Mouse (Mus musculus): Measurements from ENCODE around the gene Olfr44. TPM values are rescaled to one million over a fixed set of nuclear protein-coding genes. Genes with fewer than 3 reads are reported as not detected.

Gene Olfr44
- polyA plus RNA-seq (2012; rRNA removed), result not detected in 2 replicates

GRCm38 (mm10) chr9:39493895-39494294 lies at the start of gene Olfr44:
Gene Olfr44, minus strand, starts transcription at chr9:39493995.
- no peak for DNase-seq (ENCODE audit: low read depth)
- TF ChIP-seq POLR2A (IDR thresholded peaks at IDR 0.05; ENCODE audit: borderline replicate concordance, extremely low read depth, insufficient read depth, insufficient read length, poor library complexity, severe bottlenecking), result no peak
- no peak for TF ChIP-seq CTCF (IDR thresholded peaks at IDR 0.05; ENCODE audit: borderline replicate concordance, extremely low read depth, insufficient read depth, insufficient read length)

DNA sequence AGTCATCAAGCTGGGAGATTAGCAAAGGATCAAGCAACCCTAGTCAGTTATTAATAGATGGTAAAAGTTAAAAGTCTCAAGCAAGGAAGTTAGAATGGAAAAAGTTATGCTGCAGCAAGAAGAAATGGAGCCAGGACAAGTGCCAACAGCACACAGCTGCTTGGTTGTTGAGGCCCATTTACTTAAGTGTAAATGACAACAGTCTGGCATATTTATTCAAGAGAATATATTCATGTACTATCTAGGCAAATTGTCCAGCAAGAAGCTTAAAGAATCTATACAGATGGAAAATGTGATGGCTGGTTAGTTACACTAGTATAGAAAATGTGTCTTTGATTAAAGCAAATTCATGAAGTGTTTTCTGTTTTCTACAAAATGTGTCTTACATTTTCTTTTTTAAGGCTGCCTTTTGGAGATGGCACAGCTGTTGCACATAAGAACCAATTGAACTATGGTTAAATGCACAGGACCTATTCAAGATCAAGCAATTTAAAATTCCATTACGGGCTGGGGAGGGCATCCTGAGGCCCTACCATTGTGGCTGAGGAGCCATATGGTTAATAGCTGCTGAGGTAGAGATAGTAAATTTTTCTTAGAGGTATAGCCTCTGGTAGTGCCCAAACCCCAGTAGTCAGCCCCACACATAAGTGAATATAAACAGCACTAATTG lies 30.0 kb upstream of the Olfr44 start:
- TF ChIP-seq POLR2A (IDR thresholded peaks at IDR 0.05; ENCODE audit: borderline replicate concordance, extremely low read depth, insufficient read depth, insufficient read length, poor library complexity, severe bottlenecking) (no peak), CTCF (IDR thresholded peaks at IDR 0.05; ENCODE audit: borderline replicate concordance, extremely low read depth, insufficient read depth, insufficient read length) (no peak)
- DNase-seq (ENCODE audit: low read depth), result peak; percentile 11

GRCm38 (mm10) chr9:39518595-39518994 lies 24.8 kb upstream of the Olfr44 start:
- no peak for DNase-seq (ENCODE audit: low read depth)
- TF ChIP-seq CTCF (IDR thresholded peaks at IDR 0.05; ENCODE audit: borderline replicate concordance, extremely low read depth, insufficient read depth, insufficient read length), result no peak
- no peak for TF ChIP-seq POLR2A (IDR thresholded peaks at IDR 0.05; ENCODE audit: borderline replicate concordance, extremely low read depth, insufficient read depth, insufficient read length, poor library complexity, severe bottlenecking)

DNA sequence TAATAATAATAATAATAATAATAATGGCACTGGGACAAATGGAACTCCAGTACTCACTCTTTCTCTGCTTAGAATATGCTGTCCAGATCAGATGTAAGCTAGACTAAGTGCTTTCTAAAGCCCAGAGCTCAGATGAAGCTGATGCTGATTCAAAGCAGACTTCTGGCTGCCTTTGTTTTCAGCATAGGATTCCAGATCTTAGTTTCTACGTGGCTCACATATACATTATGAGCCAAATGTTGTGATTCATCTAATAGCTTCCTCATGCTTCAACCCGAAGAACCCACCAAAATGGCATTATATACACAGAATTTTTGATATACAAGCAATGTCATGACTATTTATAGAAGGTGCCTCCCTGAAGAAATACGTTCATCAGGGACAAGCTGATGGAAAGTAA lies 21.7 kb upstream of the Olfr44 start, which contains the start of gene Olfr957:
Olfr957 (minus strand) TSS at position 279 of the 400 bp plus-strand sequence.
- no peak for DNase-seq (ENCODE audit: low read depth)
- TF ChIP-seq POLR2A (IDR thresholded peaks at IDR 0.05; ENCODE audit: borderline replicate concordance, extremely low read depth, insufficient read depth, insufficient read length, poor library complexity, severe bottlenecking), result no peak
- TF ChIP-seq CTCF (IDR thresholded peaks at IDR 0.05; ENCODE audit: borderline replicate concordance, extremely low read depth, insufficient read depth, insufficient read length), result no peak

GRCm38 (mm10) chr9:39509412-39509811 lies 15.6 kb upstream of the Olfr44 start:
- no peak for DNase-seq (ENCODE audit: low read depth)
- TF ChIP-seq POLR2A (IDR thresholded peaks at IDR 0.05; ENCODE audit: borderline replicate concordance, extremely low read depth, insufficient read depth, insufficient read length, poor library complexity, severe bottlenecking) (no peak), CTCF (IDR thresholded peaks at IDR 0.05; ENCODE audit: borderline replicate concordance, extremely low read depth, insufficient read depth, insufficient read length) (no peak)

GRCm38 (mm10) chr9:39508998-39509397 lies 15.2 kb upstream of the Olfr44 start:
- DNase-seq (ENCODE audit: low read depth), result peak; percentile 89
- TF ChIP-seq POLR2A (IDR thresholded peaks at IDR 0.05; ENCODE audit: borderline replicate concordance, extremely low read depth, insufficient read depth, insufficient read length, poor library complexity, severe bottlenecking) (no peak), CTCF (IDR thresholded peaks at IDR 0.05; ENCODE audit: borderline replicate concordance, extremely low read depth, insufficient read depth, insufficient read length) (peak; percentile 72; the same call in 1 of the 2 replicates)

GRCm38 (mm10) chr9:39471844-39472243 lies 22.0 kb downstream of the Olfr44 start, which contains the start of gene Olfr955:
Gene Olfr955, minus strand, starts transcription at chr9:39471944.
- no peak for DNase-seq (ENCODE audit: low read depth)
- TF ChIP-seq CTCF (IDR thresholded peaks at IDR 0.05; ENCODE audit: borderline replicate concordance, extremely low read depth, insufficient read depth, insufficient read length) (no peak), POLR2A (IDR thresholded peaks at IDR 0.05; ENCODE audit: borderline replicate concordance, extremely low read depth, insufficient read depth, insufficient read length, poor library complexity, severe bottlenecking) (no peak)

GRCm38 (mm10) chr9:39456401-39456800 lies 37.4 kb downstream of the Olfr44 start, which contains the start of gene Olfr954:
Gene Olfr954, plus strand, starts transcription at chr9:39456701.
- TF ChIP-seq POLR2A (IDR thresholded peaks at IDR 0.05; ENCODE audit: borderline replicate concordance, extremely low read depth, insufficient read depth, insufficient read length, poor library complexity, severe bottlenecking), result no peak
- no peak for TF ChIP-seq CTCF (IDR thresholded peaks at IDR 0.05; ENCODE audit: borderline replicate concordance, extremely low read depth, insufficient read depth, insufficient read length)
- no peak for DNase-seq (ENCODE audit: low read depth)

Other genes with a start within 250 kb of the Olfr44 start
- not detected in 2 replicates for gene Olfr1537, start 244.0 kb downstream of the Olfr44 start, polyA plus RNA-seq (2012; rRNA removed)
- not detected in 2 replicates for gene Olfr945, start 217.2 kb downstream of the Olfr44 start, polyA plus RNA-seq (2012; rRNA removed)
- gene Olfr948, start 167.9 kb downstream of the Olfr44 start, polyA plus RNA-seq (2012; rRNA removed), result not detected in 2 replicates
- not detected in 2 replicates for gene Olfr951, start 106.6 kb downstream of the Olfr44 start, polyA plus RNA-seq (2012; rRNA removed)
- not detected in 2 replicates for gene Olfr952, start 66.8 kb downstream of the Olfr44 start, polyA plus RNA-seq (2012; rRNA removed)
- not detected in 2 replicates for gene Olfr954, start 37.3 kb downstream of the Olfr44 start, polyA plus RNA-seq (2012; rRNA removed)
- gene Olfr955, start 22.1 kb downstream of the Olfr44 start, polyA plus RNA-seq (2012; rRNA removed), result not detected in 2 replicates
- not detected in 2 replicates for gene Olfr957, start 21.8 kb upstream of the Olfr44 start, polyA plus RNA-seq (2012; rRNA removed)
- gene Olfr958, start 60.1 kb upstream of the Olfr44 start, polyA plus RNA-seq (2012; rRNA removed), result not detected in 2 replicates
- gene Olfr959, start 81.6 kb upstream of the Olfr44 start, polyA plus RNA-seq (2012; rRNA removed), result not detected in 2 replicates
- 61.0 and 87.9 TPM in 2 replicates for gene AW551984, start 110.4 kb upstream of the Olfr44 start, polyA plus RNA-seq (2012; rRNA removed)
- gene Olfr148, start 116.7 kb upstream of the Olfr44 start, polyA plus RNA-seq (2012; rRNA removed), result not detected in 2 replicates
- not detected in 2 replicates for gene Olfr960, start 127.4 kb upstream of the Olfr44 start, polyA plus RNA-seq (2012; rRNA removed)
- gene Olfr961, start 151.1 kb upstream of the Olfr44 start, polyA plus RNA-seq (2012; rRNA removed), result not detected in 2 replicates
- not detected in 2 replicates for gene Olfr963, start 173.2 kb upstream of the Olfr44 start, polyA plus RNA-seq (2012; rRNA removed)
- gene Olfr149, start 213.1 kb upstream of the Olfr44 start, polyA plus RNA-seq (2012; rRNA removed), result not detected in 2 replicates
- not detected in 2 replicates for gene Olfr965, start 217.4 kb upstream of the Olfr44 start, polyA plus RNA-seq (2012; rRNA removed)
- gene Olfr150, start 237.0 kb upstream of the Olfr44 start, polyA plus RNA-seq (2012; rRNA removed), result not detected in 2 replicates